Mouse (Mus musculus): Measurements from ENCODE around the gene Ripk4. TPM values are rescaled to one million over a fixed set of nuclear protein-coding genes. Genes with fewer than 3 reads are reported as not detected.

The Ripk4 gene
- 13.1 and 21.3 TPM in 2 replicates for polyA plus RNA-seq (2012; rRNA removed)

DNA sequence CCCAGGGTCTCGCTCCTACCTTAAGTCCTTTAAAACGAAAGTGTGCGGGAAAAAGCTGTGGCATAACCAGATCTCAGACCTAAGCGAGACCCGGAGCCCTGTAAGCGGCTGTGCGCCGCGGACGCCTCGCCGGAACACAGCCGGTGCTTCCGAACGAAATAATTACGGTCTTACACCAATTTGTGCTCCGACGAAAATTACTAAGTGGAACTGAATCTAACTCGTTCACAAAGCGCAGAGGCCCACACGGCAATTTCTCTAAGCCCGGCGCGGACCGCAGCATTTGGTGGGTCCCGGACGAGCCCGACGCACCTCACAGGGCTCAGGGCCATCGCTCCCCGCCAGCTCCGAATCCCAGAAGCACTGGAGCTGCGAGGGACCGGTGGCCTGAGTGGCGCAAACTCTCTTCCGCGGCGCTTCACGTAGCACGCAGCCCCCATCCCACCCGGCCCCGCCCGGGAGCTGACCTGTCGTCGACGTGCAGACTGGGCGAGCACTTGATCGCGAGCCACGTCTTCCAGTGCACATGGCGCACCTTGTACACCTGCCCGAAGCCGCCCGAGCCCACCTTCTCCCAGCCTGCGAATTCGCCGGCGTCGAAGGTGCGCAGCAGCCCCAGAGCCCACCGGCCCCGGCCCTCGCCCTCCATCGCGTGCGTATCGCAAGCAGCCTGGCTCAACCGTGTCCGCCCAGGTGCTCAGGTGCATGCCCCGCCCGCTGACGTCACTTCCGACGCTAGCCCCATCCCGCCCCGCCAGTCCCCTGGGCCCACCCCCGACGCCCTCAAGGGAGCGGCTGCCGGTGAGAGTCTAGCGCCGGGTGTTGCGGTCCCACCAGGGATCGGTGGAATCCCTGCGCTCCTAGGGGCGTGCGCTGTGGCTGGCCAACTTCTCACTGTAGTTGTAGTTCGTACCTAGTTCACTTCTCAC is at the start of gene Ripk4:
Gene Ripk4, minus strand, starts transcription at position 727 of the 929 bp plus-strand sequence.
- DNase-seq (ENCODE audit: low read depth, low spot score) = peak; percentile 70
- WGBS = under 1% methylated on average over 88 of the region's 88 CpGs

DNA sequence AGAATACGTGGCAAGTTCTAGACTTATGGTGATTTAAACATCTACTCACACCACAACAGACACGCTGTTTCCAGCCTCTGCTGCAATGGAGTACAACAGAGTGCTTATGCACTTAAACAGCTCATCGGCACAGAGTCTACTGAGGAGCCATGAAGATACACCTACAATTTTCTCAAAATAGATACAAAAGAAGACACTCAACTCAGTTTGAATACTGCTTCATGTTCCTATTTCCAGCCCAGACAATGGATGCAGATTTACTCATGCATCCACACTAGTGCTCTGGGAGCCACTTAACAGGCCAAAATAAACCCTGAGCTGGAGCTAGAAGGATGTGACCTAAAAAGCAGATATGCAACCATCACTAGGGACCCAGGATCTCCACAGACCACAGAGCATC is 45.3 kb upstream of the Ripk4 start:
- 93% methylated on average over 3 of the region's 3 CpGs for WGBS

DNA sequence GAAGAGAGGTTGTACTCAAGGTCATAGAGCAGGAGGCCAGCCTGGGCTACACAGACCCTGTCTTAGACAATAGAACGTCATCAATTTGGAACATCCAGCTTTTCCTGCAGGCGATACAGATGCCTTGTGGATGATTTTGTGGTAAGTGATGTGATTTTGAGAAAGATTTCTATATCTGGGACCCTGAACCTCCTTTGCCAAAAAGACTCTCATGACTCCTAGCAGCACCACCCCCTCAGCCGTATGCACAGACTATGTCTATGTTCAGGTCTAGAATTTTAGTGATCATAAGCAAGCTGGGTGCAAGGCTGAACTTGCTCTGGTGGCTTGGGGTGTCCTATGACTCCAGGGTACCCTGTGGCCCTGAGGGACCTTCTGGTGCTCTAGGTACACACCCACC is 42.1 kb upstream of the Ripk4 start:
- WGBS = 97% methylated on average over 3 of the region's 3 CpGs
- DNase-seq (ENCODE audit: low read depth, low spot score) = no peak

More for the DNA sequence above, 45.3 kb upstream of the Ripk4 start:
- no peak for DNase-seq (ENCODE audit: low read depth, low spot score)

DNA sequence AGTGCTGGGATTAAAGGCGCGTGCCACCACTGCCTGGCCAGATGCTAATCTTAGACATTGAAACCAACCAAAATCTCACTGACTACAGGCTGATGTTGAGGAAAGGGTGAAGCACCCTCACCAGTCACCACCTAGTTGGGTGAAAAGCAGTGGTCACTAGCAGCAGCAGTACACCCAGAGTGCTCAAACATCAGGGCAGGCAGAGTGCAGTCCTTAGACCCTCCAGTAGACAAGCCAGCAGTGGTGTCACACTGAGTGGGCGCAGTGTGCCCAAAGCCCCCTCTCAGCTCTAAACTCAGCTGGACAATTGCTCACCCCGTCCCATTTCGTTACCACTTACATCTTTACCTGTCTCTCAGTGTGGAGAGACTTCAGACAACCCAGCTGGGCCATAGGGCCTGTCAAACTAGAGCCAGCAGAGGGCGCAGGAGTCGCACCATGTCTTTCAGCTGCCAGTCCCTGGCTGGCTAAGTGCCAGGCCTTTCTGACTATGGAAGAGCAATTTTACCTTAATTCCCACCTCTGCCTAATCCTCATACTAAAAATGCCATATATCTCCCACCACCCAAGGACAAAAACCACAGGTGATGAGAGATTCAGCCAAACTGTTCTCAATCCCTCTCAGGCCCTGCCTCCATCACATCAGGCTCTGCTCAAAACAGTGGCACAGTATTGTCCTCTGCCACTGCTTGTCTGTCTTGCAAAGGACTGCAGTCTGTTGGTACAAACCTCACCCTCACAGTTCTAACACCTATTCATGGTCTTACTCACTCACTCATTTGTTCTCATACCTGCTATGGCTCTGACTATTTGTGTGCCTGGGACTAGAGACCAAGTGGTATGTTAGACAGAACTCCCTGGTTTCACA is 41.3 kb upstream of the Ripk4 start:
- WGBS = 59% methylated on average over 7 of the region's 7 CpGs
- peak; percentile 70 for DNase-seq (ENCODE audit: low read depth, low spot score)

DNA sequence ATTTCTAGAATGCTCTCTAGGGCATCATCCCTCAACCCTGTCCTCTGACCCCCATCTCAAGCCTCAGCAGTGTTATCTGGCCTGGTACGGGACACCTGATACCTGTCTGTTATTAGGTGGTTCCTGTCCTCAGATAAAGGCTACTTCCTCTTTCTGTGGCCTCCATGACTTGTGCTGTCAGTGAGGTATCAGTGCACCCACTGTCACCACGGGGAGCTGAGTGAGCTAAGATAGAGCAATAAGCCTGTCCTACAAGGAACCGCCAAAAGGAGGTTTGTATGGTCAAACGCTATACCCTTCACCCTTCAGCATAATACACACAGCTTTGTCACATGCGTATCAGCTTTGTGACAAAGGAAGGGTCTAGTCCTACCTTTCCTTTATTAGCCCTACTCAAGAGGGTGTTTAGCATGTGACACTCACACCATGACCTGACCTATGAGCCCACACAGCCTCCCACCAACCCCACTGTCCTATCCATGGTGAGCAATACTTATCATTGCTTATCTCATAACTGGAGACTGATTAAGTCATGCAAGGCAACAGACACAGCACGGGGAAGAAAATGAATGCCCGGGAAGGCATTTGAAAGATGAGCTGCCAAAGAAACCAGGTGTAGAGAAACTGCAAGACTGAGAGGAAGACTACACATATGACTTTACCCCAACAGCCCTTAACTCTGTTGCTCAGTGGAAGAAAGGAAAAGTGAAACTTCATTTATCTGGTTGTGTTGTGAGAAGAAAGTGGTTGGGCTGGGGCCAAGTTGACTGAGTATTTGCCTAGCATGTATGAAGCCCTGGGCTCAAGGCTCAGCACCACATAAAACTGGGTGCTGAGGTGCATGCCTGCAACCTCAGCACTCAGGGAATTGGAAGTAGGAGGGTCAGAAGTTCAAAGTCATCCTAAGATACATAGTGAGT is 34.6 kb upstream of the Ripk4 start:
- 91% methylated on average over 7 of the region's 7 CpGs for WGBS
- DNase-seq (ENCODE audit: low read depth, low spot score) = no peak

DNA sequence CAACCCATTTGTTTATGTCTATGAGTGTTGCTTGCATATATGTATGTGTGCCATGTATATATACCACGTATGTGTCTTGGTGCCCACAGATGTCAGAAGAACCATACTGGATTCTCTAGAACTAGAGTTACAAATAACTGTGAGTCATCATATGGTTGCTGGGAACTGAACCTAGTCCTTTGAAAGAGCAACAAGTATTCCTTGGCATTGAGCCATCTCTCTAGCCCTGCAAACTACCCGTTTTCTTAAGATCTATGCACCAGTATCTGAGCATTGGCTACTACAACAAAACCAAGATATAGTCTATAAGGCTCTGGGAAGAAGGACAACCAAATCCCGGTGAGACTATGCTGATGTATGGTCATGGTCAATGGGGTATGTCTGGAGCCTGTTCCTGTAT is 33.6 kb upstream of the Ripk4 start:
- DNase-seq (ENCODE audit: low read depth, low spot score) = no peak
- WGBS = 74% methylated on average over 3 of the region's 3 CpGs

DNA sequence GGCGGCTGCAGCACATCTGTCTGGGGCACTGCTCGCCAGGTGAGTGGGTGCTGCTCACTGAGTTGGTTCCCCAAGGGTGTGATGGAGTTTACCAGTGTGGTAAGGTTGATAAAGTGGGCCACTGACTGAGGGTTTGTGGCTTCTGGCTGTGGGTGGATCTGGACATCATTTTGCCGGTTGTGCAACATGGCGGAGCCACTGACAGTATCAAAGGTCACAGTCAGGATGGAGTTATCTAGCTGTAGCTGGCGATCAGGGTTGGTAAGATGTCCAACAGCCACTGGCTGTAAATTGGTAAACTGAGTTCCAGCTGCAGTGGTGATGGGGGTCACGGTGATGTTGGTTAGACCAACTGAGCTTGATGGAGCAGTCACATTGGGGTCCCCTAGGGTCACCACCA is 30.7 kb upstream of the Ripk4 start:
- whole genome bisulfite sequencing = 91% methylated on average over 6 of the region's 6 CpGs
- no peak for DNase-seq (ENCODE audit: low read depth, low spot score)

DNA sequence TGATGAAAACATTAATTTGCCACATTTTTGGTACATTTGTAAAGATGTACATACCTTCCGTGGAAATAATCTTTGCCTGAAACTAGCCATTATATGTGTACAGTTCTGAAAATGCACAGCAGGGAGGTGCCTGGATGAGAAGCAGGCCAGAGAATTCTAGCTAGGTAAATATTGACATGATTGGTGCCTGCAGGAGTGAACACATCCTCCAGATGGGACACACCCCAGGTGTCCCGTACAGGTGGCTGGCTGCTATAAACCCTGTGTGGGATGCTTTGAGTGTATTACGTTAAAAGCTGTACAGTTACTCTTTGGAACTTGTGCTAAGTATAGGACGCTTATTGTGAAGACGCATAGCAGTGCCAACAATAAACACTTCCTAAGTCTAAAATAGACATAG is 19.5 kb upstream of the Ripk4 start:
- 27% methylated on average over 5 of the region's 5 CpGs for WGBS
- DNase-seq (ENCODE audit: low read depth, low spot score) = no peak

DNA sequence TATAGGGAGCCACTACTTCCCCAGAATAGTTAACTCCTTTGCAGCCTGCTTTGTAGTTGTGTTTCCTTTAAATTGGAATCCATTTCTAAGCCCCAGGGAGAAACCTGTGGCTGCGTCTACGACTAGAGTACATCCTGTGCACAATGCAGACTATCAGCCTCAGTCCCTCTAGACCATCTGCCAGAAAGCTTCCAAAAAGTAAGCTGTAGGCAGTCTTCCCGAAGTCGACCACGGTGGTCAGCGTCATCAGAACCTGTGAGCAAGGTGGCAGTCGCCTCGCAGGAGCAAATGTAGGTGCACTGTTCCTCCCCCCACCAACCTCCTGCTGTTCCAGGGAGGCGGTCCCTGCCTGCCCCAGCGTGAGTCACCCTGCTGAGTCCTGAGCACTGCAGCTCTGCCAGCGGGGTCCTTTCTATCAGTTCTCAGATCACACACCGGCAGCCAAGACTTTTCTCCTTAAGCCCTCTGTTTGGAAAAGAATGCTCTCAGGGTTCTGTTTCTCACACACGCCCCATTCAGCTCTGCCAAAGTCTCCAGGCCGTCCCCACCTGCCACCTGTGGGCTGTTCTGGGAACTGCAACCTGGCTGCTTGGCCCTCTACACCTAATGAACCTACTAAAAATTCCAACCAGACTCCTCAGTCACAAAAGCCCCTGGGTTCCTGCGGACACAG is 14.9 kb upstream of the Ripk4 start:
- WGBS = 22% methylated on average over 15 of the region's 15 CpGs
- DNase-seq (ENCODE audit: low read depth, low spot score) = peak; percentile 67

DNA sequence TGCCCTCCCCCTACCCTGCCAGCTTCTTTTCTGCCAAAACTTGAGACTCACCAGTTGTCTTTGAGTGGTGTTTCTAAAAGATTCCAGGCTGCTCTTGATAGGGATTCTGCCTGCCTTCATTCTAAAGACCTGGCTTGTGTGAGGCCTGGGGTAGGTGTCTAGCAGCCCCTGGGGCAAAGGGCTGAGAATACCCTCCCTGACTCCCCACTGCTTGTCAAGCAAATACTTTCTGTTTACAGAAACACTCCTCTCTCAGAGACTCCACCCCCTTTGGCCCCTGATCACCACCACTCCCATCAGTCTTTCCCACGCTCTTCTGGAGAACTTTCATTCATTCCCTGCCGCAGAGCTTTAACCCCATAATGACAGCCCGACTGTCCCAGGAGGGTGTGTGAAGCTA is 2.9 kb upstream of the Ripk4 start:
- DNase-seq (ENCODE audit: low read depth, low spot score) = no peak
- 10% methylated on average over 3 of the region's 3 CpGs for WGBS

DNA sequence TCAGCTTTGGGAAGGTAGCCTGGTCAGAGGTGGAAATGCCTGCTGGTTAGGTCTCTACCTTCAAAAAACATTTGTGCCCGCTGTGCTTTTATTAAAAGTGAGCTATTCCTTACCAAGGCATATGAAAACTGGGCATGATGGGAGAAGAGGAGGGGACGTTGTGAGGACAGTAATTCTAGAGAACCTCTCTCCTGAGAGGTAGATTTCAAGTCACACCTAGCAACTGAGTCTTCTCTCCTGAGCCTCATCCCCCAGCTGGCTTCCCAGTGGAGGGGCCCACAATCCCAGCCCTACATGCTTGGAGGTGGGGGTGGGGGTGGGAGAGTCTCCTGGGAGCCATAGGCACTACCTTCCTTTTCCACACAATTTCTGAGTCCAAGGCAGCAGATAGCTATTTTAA is 1.0 kb upstream of the Ripk4 start:
- DNase-seq (ENCODE audit: low read depth, low spot score) = no peak
- 65% methylated on average over 2 of the region's 2 CpGs for WGBS

DNA sequence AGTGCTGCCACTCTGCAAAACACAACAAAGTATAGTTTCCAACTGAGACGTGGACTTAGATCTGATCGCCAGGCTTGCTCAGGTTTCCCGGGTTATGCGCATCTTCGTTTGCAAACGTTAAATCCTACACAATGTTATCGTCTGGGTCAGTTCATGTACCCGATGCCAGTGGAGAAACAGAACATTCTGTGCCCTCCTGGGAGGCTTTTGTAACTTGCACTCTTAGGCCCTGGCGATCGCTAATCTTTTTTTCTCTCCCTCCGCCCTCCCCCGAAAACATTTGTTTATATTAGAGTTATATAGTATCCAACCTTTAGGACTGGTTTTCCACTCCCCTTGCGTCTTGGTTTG is 378 bp upstream of the Ripk4 start:
- DNase-seq (ENCODE audit: low read depth, low spot score) = no peak
- 7% methylated on average over 13 of the region's 13 CpGs for WGBS

DNA sequence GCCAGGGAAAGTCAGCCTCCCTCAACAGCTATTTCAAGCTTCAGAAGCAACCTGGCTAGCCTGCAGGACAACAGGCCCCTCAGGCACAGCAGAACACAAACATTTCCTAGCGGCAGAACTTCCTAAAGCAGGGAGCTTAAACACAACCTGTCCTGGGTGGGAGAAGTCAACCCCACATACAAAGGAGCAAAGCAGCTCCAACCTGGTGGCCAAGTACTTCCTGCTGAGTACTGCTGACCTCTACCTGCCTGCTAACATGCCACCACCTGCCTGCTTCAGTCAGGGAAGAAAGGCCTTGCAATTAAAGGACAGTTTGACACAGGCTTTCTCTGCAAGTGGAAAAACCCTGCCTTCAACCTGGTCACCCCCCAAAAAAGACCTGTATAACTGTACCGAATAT is 1.8 kb downstream of the Ripk4 start:
- WGBS = 29% methylated on average over 2 of the region's 2 CpGs
- DNase-seq (ENCODE audit: low read depth, low spot score) = no peak

DNA sequence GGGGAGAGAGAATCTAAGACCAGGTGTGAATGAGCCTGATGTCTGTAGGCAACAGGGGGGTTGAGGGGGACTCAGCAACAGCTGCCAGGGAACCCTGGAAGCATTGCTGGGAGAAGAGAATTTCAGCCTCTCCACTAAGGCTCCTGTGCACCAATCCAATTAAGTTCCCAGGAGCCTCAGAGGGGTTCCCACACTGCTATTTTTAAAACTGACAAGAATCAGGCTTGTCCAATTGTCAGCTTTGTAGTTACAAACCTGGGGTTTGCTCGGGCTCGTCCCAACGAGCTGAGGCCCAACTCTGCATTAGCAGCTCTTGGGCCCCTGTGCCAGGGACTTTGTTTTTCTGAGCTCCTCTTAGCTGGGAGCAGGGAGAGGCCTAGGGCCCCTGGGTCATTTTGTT is 3.9 kb downstream of the Ripk4 start:
- 47% methylated on average over 3 of the region's 3 CpGs for WGBS
- DNase-seq (ENCODE audit: low read depth, low spot score) = no peak

DNA sequence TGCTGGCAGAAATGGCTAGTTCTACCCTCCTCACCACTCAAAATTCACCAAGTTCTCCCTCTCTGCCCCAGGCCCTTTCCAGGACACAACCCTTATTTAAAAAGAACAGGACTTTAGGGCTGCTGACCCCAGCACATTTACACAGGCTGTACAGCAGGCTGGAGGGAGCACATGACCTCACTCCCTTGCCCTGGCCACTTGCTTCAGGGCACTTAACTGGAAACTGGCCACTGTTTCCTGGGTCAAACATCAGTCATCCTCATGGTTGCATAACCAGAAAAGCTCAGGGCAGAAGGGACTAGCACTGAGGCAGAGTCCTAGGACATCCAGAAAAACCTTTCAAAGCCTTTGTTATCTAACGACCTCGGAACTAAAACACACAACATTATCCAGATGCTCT is 5.3 kb downstream of the Ripk4 start:
- no peak for DNase-seq (ENCODE audit: low read depth, low spot score)
- 39% methylated on average over 2 of the region's 2 CpGs for WGBS

DNA sequence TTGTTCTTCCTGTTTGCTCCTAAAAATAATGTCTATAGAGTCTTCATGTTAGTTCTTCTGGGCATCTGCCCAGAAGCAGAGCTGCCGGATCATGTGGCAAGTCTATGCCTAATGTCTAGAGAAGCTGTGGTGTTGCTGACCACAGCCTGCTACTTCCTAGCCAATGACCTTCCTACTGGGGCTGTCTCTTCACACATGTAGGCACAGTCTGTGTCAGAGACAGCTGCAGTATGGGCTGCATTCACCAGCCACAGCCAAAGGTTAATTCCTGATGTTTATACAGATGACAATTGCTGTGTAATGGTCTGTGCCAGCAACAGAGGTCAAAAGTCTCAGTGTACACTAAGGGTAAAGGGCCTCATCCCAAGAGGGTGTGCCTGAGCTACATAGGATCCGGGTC is 7.1 kb downstream of the Ripk4 start:
- WGBS = 22% methylated on average over 2 of the region's 2 CpGs

DNA sequence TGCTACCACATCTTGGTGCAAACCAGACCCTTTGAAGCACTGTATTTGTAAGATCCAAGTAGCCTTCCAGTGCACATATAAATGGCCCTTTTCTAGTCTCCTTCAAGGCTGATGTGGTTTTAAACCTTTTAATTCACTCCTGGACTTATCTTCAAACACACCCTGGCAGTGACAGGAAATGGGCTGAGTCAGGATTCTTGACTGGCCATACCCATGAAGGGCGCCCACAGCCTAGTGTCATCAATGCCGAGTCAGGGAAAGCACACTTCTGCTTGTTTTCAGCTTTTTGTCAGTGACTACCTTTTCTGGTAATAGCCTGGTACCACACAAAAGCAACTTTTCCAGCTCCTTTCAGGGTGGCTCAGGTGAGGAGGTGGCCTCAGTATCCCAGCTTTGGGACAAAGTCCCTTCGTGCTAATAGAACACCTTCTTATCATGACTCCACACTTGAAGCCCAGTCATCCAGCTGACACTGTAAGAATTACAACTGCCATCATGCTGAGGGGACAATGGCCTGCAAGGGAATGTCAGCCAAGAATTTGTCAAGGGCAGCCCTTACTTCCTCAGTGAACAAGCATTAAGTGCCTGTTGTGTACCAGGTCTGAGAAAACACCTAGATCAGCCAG is 11.2 kb downstream of the Ripk4 start:
- WGBS = 43% methylated on average over 3 of the region's 3 CpGs
- no peak for DNase-seq (ENCODE audit: low read depth, low spot score)

More for the DNA sequence above, 7.1 kb downstream of the Ripk4 start:
- DNase-seq (ENCODE audit: low read depth, low spot score) = no peak

DNA sequence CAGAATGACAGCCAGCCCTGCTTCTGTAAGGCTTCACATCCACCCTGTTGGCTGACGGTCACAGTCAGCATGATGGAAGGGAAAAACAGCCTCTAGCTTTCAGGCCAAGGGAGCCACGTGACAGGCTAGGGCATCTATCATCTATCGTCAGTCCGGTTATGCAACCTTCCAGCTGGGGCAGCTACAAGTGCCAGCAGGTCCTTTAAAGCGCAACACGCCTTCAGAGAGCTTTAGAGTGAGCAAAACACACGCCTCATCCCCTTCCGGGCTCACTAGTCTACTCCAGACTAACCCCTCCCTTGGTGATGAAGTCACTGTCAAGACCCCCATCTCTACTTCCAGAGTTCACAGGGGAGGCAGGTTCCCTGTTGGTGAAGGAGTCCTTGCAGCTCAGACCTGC is 11.7 kb downstream of the Ripk4 start:
- WGBS = 10% methylated on average over 8 of the region's 8 CpGs
- DNase-seq (ENCODE audit: low read depth, low spot score) = no peak

DNA sequence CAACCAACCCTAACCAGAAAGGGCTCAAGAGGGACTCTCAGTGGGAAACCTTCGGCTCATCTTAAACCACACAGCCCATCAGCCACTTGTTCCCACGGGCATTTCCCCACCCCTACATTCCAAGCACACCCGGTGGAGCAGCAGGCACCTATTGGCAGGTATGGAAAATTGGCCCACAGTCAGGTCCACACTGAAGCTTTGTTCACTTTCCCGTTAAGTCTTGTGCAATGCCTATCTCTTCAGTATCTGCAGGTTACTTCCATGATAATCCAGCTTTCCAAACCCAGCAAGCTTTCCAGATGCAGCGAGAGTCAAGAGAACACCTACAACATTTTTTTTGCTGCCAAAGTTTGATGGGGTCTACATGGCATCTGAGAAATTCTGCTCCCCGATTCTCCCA is 15.2 kb downstream of the Ripk4 start:
- DNase-seq (ENCODE audit: low read depth, low spot score) = no peak
- WGBS = 76% methylated on average over 6 of the region's 6 CpGs
